Mouse (Mus musculus) retina, postnatal 1 day (tissue): ENCODE measurements at regions not wholly inside any gene's neighbourhood (a gene's known extent, or its start where the extent isn't known, plus 50 kb on each side); places are given as distances from the start of the nearest gene placed in this dataset.

Experiments used
- DNase-seq: peaks from one replicate; pipeline ENCODE4 v3.0.0-alpha.2; 2012

DNA sequence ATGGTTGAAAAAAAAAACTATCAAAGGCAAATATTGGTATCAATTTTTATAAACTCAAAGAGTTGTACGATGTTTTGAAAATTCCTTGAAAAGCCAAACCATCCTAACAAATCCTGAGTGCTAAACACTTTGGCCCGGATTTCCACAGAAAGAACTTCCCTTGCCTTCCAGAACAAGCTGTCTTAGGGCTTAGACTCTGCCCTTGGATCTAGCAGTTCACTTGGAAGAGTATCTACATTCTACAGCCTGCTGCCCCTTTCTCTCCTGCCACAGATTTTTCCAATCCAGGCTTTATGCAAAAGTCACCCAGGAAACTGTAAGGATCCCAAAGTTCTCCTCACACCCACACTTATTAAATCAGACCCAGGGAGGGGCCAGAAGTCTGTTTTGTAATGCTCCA is 57.6 kb upstream of the Gdf10 start:
- no peak for DNase-seq

DNA sequence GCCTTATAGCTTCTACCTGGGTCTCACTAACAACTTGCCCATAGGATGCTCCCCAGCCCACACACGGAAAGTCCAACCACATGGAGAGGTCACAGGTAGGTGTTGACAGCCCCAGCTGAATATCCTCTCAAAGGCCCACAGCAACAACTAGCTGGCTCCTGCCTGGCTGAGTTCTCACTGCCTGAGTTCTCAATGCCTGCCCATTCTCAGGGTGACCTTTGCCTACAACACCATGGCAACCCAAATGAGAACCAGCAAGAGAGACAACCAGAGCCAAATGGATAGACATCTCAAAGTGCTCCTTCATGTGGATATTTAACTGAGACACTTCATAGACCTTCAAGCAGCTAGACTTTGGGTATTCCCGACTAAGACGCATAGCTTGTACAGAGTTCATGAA is 55.7 kb upstream of the Gdf10 start:
- DNase-seq, result no peak
